Comparison of ENCODE assay signal across 9 mouse cellular contexts in the genomic region with DNA sequence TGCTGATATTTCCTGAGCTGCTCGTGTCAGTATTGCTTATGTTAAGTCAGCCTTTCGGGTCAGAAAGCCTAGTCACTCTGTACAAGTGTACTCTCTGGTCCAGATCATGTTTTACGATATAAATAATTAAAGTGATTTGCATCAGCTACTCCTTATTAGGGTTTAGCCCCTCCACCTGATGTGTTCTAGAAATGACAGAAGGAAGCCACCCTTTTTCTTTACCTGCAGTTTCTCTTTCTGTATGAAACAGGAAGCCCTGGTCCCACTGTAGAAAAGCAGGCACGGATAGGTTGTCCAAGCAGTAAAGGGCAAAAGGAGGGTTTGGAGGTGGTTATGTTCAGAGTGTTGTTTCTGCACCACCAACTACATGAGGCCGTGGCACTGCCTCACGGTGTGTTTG. TPM values are rescaled to one million over a fixed set of nuclear protein-coding genes. Genes with fewer than 3 reads are reported as not detected.
DNase-seq lines count a peak whose midpoint lies in the region; ATAC-seq and TF ChIP-seq lines count a peak whose summit lies in the region.
"Had no signal": no experiment of that assay in that cellular context is flagged by ENCODE, and none has a peak within 500 bp of the region (broad histone marks: within the 10 kb centered on the region; RNA-seq: fewer than 3 reads in every experiment).

No protein-coding gene starts in this region.

- H3K27ac ChIP-seq in kidney, embryonic 14.5 days (ENCODE audit: low read depth, low read length) = no peak overlapping the region
- H3K27ac ChIP-seq in brown adipose tissue, adult 24 weeks (replicated peaks; ENCODE audit: low read depth, low read length) = no peak overlapping the region
- H3K27ac ChIP-seq in hindbrain, postnatal 0 days = no peak overlapping the region
- no peak overlapping the region for H3K27ac ChIP-seq in midbrain, embryonic 16.5 days (ENCODE audit: low read length)
- no peak overlapping the region for H3K27ac ChIP-seq in thymus, adult 2 months (ENCODE audit: control insufficient read depth, insufficient read depth, low read length)

- H3K27me3 ChIP-seq in kidney, embryonic 14.5 days (ENCODE audit: control insufficient read depth, insufficient read depth, low read length) = no peaks in the 10 kb centered on the region
- no peaks in the 10 kb centered on the region for H3K27me3 ChIP-seq in hindbrain, postnatal 0 days (ENCODE audit: insufficient read depth, low read length)
- no peaks in the 10 kb centered on the region for H3K27me3 ChIP-seq in midbrain, embryonic 16.5 days (ENCODE audit: control insufficient read depth, insufficient read depth, low read depth, low read length)
- no peaks in the 10 kb centered on the region for H3K27me3 ChIP-seq in thymus, adult 2 months (ENCODE audit: control insufficient read depth, insufficient read depth, low read length)
- H3K27me3 ChIP-seq: Patski had no signal

- peak overlapping the region; percentile 78 for H3K4me2 ChIP-seq in kidney, embryonic 14.5 days (replicated peaks; ENCODE audit: low read depth, low read length)
- H3K4me2 ChIP-seq in hindbrain, postnatal 0 days (ENCODE audit: low read depth, low read length) = peak overlapping the region; percentile 81
- peak overlapping the region; percentile 85 for H3K4me2 ChIP-seq in midbrain, embryonic 16.5 days (ENCODE audit: low read length)

- no peaks in the 10 kb centered on the region for H3K9me3 ChIP-seq in kidney, embryonic 14.5 days (ENCODE audit: control insufficient read depth, low read length)
- H3K9me3 ChIP-seq in hindbrain, postnatal 0 days (ENCODE audit: low read length) = no peaks in the 10 kb centered on the region
- no peaks in the 10 kb centered on the region for H3K9me3 ChIP-seq in midbrain, embryonic 16.5 days (replicated peaks; ENCODE audit: control insufficient read depth, low read length, poor library complexity, severe bottlenecking)

- no peak for TF ChIP-seq POLR2A in thymus, adult 2 months (IDR thresholded peaks at IDR 0.05; ENCODE audit: control insufficient read depth, extremely low read depth, insufficient read depth, low read length, poor library complexity)

- no peak overlapping the region; the same call in 1 of the 2 replicates for H3K9ac ChIP-seq in kidney, embryonic 14.5 days (ENCODE audit: low read depth, low read length)
- H3K9ac ChIP-seq in hindbrain, postnatal 0 days (replicated peaks; ENCODE audit: low read length) = no peak overlapping the region
- no peak overlapping the region for H3K9ac ChIP-seq in midbrain, embryonic 16.5 days (ENCODE audit: low read depth, low read length)

- peaks cover 35% of the 10 kb centered on the region for H3K36me3 ChIP-seq in kidney, embryonic 14.5 days (ENCODE audit: control insufficient read depth, insufficient read depth, low read length)
- peaks cover 20% of the 10 kb centered on the region; the same call in 1 of the 2 replicates for H3K36me3 ChIP-seq in hindbrain, postnatal 0 days (ENCODE audit: insufficient read depth, low read length)
- peaks cover 8% of the 10 kb centered on the region for H3K36me3 ChIP-seq in midbrain, embryonic 16.5 days (ENCODE audit: control insufficient read depth, insufficient read depth, low read length)
- H3K36me3 ChIP-seq in thymus, adult 2 months (ENCODE audit: control insufficient read depth, insufficient read depth, low read length) = peaks cover 14% of the 10 kb centered on the region; the same call in 1 of the 2 replicates

- ATAC-seq in kidney, embryonic 14.5 days (ENCODE audit: low FRiP score, low TSS enrichment) = no peak
- no peak for ATAC-seq in hindbrain, postnatal 0 days
- ATAC-seq in midbrain, embryonic 16.5 days = no peak

- H3K4me1 ChIP-seq in kidney, embryonic 14.5 days (ENCODE audit: control insufficient read depth, insufficient read depth, low read length) = peaks cover 9% of the 10 kb centered on the region; the same call in 1 of the 2 replicates
- H3K4me1 ChIP-seq in brown adipose tissue, adult 24 weeks (ENCODE audit: control insufficient read depth, insufficient read depth, insufficient read length, low read length) = peaks cover 5% of the 10 kb centered on the region
- H3K4me1 ChIP-seq in hindbrain, postnatal 0 days (ENCODE audit: insufficient read depth, low read length) = no peaks in the 10 kb centered on the region; the same call in 1 of the 2 replicates
- peaks cover 14% of the 10 kb centered on the region for H3K4me1 ChIP-seq in midbrain, embryonic 16.5 days (ENCODE audit: control insufficient read depth, insufficient read depth, low read length)
- H3K4me1 ChIP-seq in thymus, adult 2 months (replicated peaks; ENCODE audit: control insufficient read depth, insufficient read depth, low read length) = peaks cover 7% of the 10 kb centered on the region

- TF ChIP-seq CTCF in hindbrain, postnatal 0 days (IDR thresholded peaks at IDR 0.05; ENCODE audit: low read depth) = no peak
- no peak for TF ChIP-seq CTCF in thymus, adult 2 months (IDR thresholded peaks at IDR 0.05; ENCODE audit: borderline replicate concordance, control insufficient read depth, extremely low read depth, insufficient read depth, low read length, poor library complexity)

- DNase-seq in kidney, postnatal 25 days = no peak
- DNase-seq in hindbrain, postnatal 0 days (ENCODE audit: low spot score) = no peak
- DNase-seq in adrenal gland, adult 18-20 months (ENCODE audit: low spot score in 2 of 2) = no peak
- no peak for DNase-seq in thymus, adult 2 months
- no peak for DNase-seq in T-cell, adult 2 months (ENCODE audit: low spot score)

- peak overlapping the region; percentile 66 for H3K4me3 ChIP-seq in kidney, embryonic 14.5 days (ENCODE audit: low read length)
- H3K4me3 ChIP-seq in brown adipose tissue, adult 24 weeks (ENCODE audit: insufficient read depth, low read depth, low read length) = peak overlapping the region; percentile 70
- peak overlapping the region; percentile 81 for H3K4me3 ChIP-seq in hindbrain, postnatal 0 days (ENCODE audit: low read length)
- peak overlapping the region; percentile 87 for H3K4me3 ChIP-seq in midbrain, embryonic 16.5 days (ENCODE audit: low read depth, low read length)
- H3K4me3 ChIP-seq in thymus, adult 2 months (ENCODE audit: control insufficient read depth, insufficient read depth, low read length) = no peak overlapping the region

- 70% methylated on average over 6 of the region's 6 CpGs for WGBS in kidney, embryonic 14.5 days
- WGBS in hindbrain, postnatal 0 days = 74% methylated on average over 6 of the region's 6 CpGs
- WGBS in midbrain, embryonic 16.5 days = 86% methylated on average over 6 of the region's 6 CpGs
- 64% methylated on average over 6 of the region's 6 CpGs for WGBS in thymus, adult 2 months

RNA-seq across cellular contexts. Expression of a gene that starts 1.5 kb away (rescaled TPM):
- polyA plus RNA-seq in kidney, embryonic 14.5 days (2014; fragmentation: Nextera tagmentation; extraction: Ambion mirVana) = 13.7 and 17.5 TPM in 2 replicates
- 6.2 and 6.9 TPM in 2 replicates for polyA plus RNA-seq in brown adipose tissue, adult 24 weeks (2012; ENCODE audit: insufficient read depth, insufficient read length, missing spikeins)
- 7.7 and 17.3 TPM in 2 replicates for total RNA-seq in hindbrain, postnatal 0 days (2014; rRNA removed)
- 23.4 and 24.7 TPM in 2 replicates for polyA plus RNA-seq in hindbrain, postnatal 0 days (2015; fragmentation: Nextera tagmentation; extraction: Ambion mirVana)
- 9.9 and 10.9 TPM in 2 replicates for polyA plus RNA-seq in midbrain, embryonic 16.5 days (2015; fragmentation: Nextera tagmentation; extraction: Ambion mirVana)
- 10 to 100 TPM; 27.0 TPM for total RNA-seq in adrenal gland, adult 18-20 months (2021)
- 9.9 and 10.4 TPM in 2 replicates for polyA plus RNA-seq in thymus, adult 2 months (2012; rRNA removed)

RNA-seq across cellular contexts. Expression of a gene that starts 47.1 kb away (rescaled TPM):
- 40.4 and 49.8 TPM in 2 replicates for polyA plus RNA-seq in kidney, embryonic 14.5 days (2014; fragmentation: Nextera tagmentation; extraction: Ambion mirVana)
- 15.8 and 17.4 TPM in 2 replicates for polyA plus RNA-seq in brown adipose tissue, adult 24 weeks (2012; ENCODE audit: insufficient read depth, insufficient read length, missing spikeins)
- 52.9 and 76.1 TPM in 2 replicates for total RNA-seq in hindbrain, postnatal 0 days (2014; rRNA removed)
- 47.0 and 52.9 TPM in 2 replicates for polyA plus RNA-seq in hindbrain, postnatal 0 days (2015; fragmentation: Nextera tagmentation; extraction: Ambion mirVana)
- 39.1 and 41.6 TPM in 2 replicates for polyA plus RNA-seq in midbrain, embryonic 16.5 days (2015; fragmentation: Nextera tagmentation; extraction: Ambion mirVana)
- 10 to 100 TPM; 36.8 to 44.2 TPM for total RNA-seq in adrenal gland, adult 18-20 months (2021)
- polyA plus RNA-seq in thymus, adult 2 months (2012; rRNA removed) = 63.0 and 70.4 TPM in 2 replicates

RNA-seq across cellular contexts. Expression of a gene that starts 47.6 kb away (rescaled TPM):
- 53.6 and 64.3 TPM in 2 replicates for polyA plus RNA-seq in kidney, embryonic 14.5 days (2014; fragmentation: Nextera tagmentation; extraction: Ambion mirVana)
- polyA plus RNA-seq in brown adipose tissue, adult 24 weeks (2012; ENCODE audit: insufficient read depth, insufficient read length, missing spikeins) = 37.8 and 44.1 TPM in 2 replicates
- 206 and 212 TPM in 2 replicates for total RNA-seq in hindbrain, postnatal 0 days (2014; rRNA removed)
- 143 and 152 TPM in 2 replicates for polyA plus RNA-seq in hindbrain, postnatal 0 days (2015; fragmentation: Nextera tagmentation; extraction: Ambion mirVana)
- polyA plus RNA-seq in midbrain, embryonic 16.5 days (2015; fragmentation: Nextera tagmentation; extraction: Ambion mirVana) = 81.9 and 94.4 TPM in 2 replicates
- total RNA-seq in adrenal gland, adult 18-20 months (2021) = 10 to 100 TPM; 44.6 TPM
- polyA plus RNA-seq in thymus, adult 2 months (2012; rRNA removed) = 26.2 and 28.0 TPM in 2 replicates

RNA-seq across cellular contexts. Expression of a gene that starts 58.6 kb away (rescaled TPM):
- polyA plus RNA-seq in kidney, embryonic 14.5 days (2014; fragmentation: Nextera tagmentation; extraction: Ambion mirVana) = 0.66 and 0.81 TPM in 2 replicates
- 0.42 TPM in 1 of 2 replicates, not detected in the other for polyA plus RNA-seq in brown adipose tissue, adult 24 weeks (2012; ENCODE audit: insufficient read depth, insufficient read length, missing spikeins)
- total RNA-seq in hindbrain, postnatal 0 days (2014; rRNA removed) = 52.3 and 56.9 TPM in 2 replicates
- 9.4 and 9.6 TPM in 2 replicates for polyA plus RNA-seq in hindbrain, postnatal 0 days (2015; fragmentation: Nextera tagmentation; extraction: Ambion mirVana)
- polyA plus RNA-seq in midbrain, embryonic 16.5 days (2015; fragmentation: Nextera tagmentation; extraction: Ambion mirVana) = 10.3 and 11.0 TPM in 2 replicates
- 1 to 10 TPM; 4.0 to 5.0 TPM for total RNA-seq in adrenal gland, adult 18-20 months (2021)
- polyA plus RNA-seq in thymus, adult 2 months (2012; rRNA removed) = 1.1 and 1.4 TPM in 2 replicates
- polyA plus RNA-seq: Patski had no signal
